Comparison of ENCODE assay signal across 8 mouse cellular contexts in genomic region chr1:191964773-191965481, GRCm38 (mm10). TPM values are rescaled to one million over a fixed set of nuclear protein-coding genes. Genes with fewer than 3 reads are reported as not detected.
A peak's percentile ranks its signal among the peaks of the same experiment; 100 is the strongest.
DNase-seq lines count a peak whose midpoint lies in the region; ATAC-seq lines count a peak whose summit lies in the region.

No protein-coding gene starts in this region.

- intact Hi-C loops in left cerebral cortex, postnatal 10 days (cut with DNase I): loop anchor here (1.0 to 2.0 kb wide), 2 partner anchors 127 to 130 kb away; partner anchors contain the start of gene Traf5

- ATAC-seq in inflammation-experienced regulatory T-cells, adult 6 months: peak; percentile 91
- ATAC-seq in megakaryocyte progenitor cell, adult 5-6 weeks (replicated peaks; ENCODE audit: poor library complexity): peak; percentile 89

- DNase-seq in T-cell, adult 2 months (ENCODE audit: low spot score): peak; percentile 69
- DNase-seq in cerebellum, postnatal 14 days: peak; percentile 85 to 89
- DNase-seq in gastrocnemius, adult 18-20 months (ENCODE audit: low spot score): peak; percentile 81
- peak; percentile 70 to 84 for DNase-seq in left cerebral cortex, postnatal 10 days (ENCODE audit: extremely low spot score in 1 of 2, low spot score in 2 of 2)
- peak; percentile 76 to 85 for DNase-seq in right cerebral cortex, postnatal 10 days (ENCODE audit: low spot score in 2 of 2)
- DNase-seq in urinary bladder, postnatal 4 days (ENCODE audit: low spot score in 2 of 2): peak; percentile 58 to 77

RNA-seq across cellular contexts. Expression of gene Rd3, which starts 12.2 kb away (rescaled TPM):
- not detected for total RNA-seq in gastrocnemius, adult 18-20 months (2021)
- polyA plus RNA-seq in inflammation-experienced regulatory T-cells, adult 6 months (2017; shearing (Covaris generic)): under 1 TPM; 0.51 to 0.95 (median 0.88) TPM
- total RNA-seq in left cerebral cortex, postnatal 10 days (2021): under 1 TPM; 0.36 to 0.58 TPM
- total RNA-seq in megakaryocyte progenitor cell, adult 5-6 weeks (2015): not detected in 2 replicates
- total RNA-seq in megakaryocyte progenitor cell, adult 5-6 weeks (2017): not detected in 2 replicates

RNA-seq across cellular contexts. Expression of gene Slc30a1, which starts 58.4 kb away (rescaled TPM):
- total RNA-seq in gastrocnemius, adult 18-20 months (2021): 1 to 10 TPM; 5.6 to 8.2 TPM
- polyA plus RNA-seq in inflammation-experienced regulatory T-cells, adult 6 months (2017; shearing (Covaris generic)): 1 to 10 TPM; 1.3 to 1.6 (median 1.5) TPM
- 10 to 100 TPM; 26.8 to 29.0 TPM for total RNA-seq in left cerebral cortex, postnatal 10 days (2021)
- total RNA-seq in megakaryocyte progenitor cell, adult 5-6 weeks (2015): 4.7 TPM in 2 replicates
- total RNA-seq in megakaryocyte progenitor cell, adult 5-6 weeks (2017): 5.3 and 5.6 TPM in 2 replicates

Comparison
In these comparisons a context has a peak if more than half of its experiments do, and no peak if none do; other contexts are left out.
1. Peak in every context shown above with its lines: DNase-seq and ATAC-seq.